Mouse (Mus musculus) kidney, embryonic 15.5 days (tissue): ENCODE results near the gene Tmem253. TPM values are rescaled to one million over a fixed set of nuclear protein-coding genes. Genes with fewer than 3 reads are reported as not detected.

Experiments
- ATAC-seq: fragments of 200-750 bp; cut with Nextera tagmentation; replicated peaks from 2 replicates; pipeline ENCODE4 v1.8.0; 2017; ENCODE audit warnings: moderate TSS enrichment; ENCODE audit not compliant: low FRiP score
- H3K27ac ChIP-seq: fragments of 300-500 bp; sonication (generic); 2 replicates; pipeline ENCODE4 v1.5.1; 2015; ENCODE audit warnings: mild to moderate bottlenecking, inconsistent platforms
- H3K27me3 ChIP-seq: fragments of 300-500 bp; sonication (generic); 2 replicates; pipeline ENCODE4 v1.6.1; 2015; ENCODE audit warnings: inconsistent platforms
- H3K36me3 ChIP-seq: fragments of 300-500 bp; sonication (generic); 2 replicates; pipeline ENCODE4 v1.6.1; 2015; ENCODE audit warnings: inconsistent platforms
- H3K4me1 ChIP-seq: fragments of 300-500 bp; sonication (generic); 2 replicates; pipeline ENCODE4 v1.6.1; 2015; ENCODE audit warnings: inconsistent platforms
- H3K4me2 ChIP-seq: fragments of 300-500 bp; sonication (generic); 2 replicates; pipeline ENCODE4 v1.6.1; 2015; ENCODE audit warnings: moderate library complexity, mild to moderate bottlenecking, inconsistent platforms
- H3K4me3 ChIP-seq: fragments of 300-500 bp; sonication (generic); replicated peaks from 2 replicates; pipeline ENCODE4 v1.5.1; 2015; ENCODE audit warnings: mild to moderate bottlenecking, inconsistent platforms
- H3K9ac ChIP-seq: fragments of 300-500 bp; sonication (generic); 2 replicates; pipeline ENCODE4 v1.6.1; 2015; ENCODE audit warnings: mild to moderate bottlenecking, inconsistent platforms
- H3K9me3 ChIP-seq: fragments of 300-500 bp; sonication (generic); replicated peaks from 2 replicates; pipeline ENCODE4 v1.6.1; 2016; ENCODE audit warnings: inconsistent platforms
- WGBS: fragments of 180-500 bp; shearing (Covaris S2); methylation state at CpG from one replicate; pipeline ENCODE4 v1.1.7; 2015; ENCODE audit warnings: mixed read lengths; 5-methylcytosine and 5-hydroxymethylcytosine counted together
- polyA plus RNA-seq: library from polyadenylated mRNA; unstranded; fragments of >200 nt; fragmentation: Nextera tagmentation; extraction: Ambion mirVana; gene quantifications from 2 replicates; pipeline ENCODE4 v1.2.1, GENCODE M21; 2015

Gene Tmem253
- polyA plus RNA-seq, 1 experiment from 2014 or later: 0.93 TPM

DNA sequence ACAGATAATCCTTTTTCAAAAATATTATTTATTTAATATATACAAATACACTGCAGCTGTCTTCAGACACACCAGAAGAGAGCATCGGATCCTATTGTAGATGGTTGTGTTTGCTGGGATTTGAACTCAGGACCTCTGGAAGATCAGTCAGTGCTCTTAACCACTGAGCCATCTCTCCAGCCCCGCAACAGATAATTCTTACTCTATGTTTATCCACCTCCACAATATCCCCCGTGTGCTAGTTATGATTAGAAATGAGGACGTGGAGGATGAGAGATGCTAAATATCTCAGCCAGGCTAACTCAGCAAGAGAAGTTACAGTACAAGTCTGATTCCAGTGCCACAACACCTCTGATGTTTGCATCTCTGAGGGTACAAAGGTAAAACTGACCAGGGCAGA lies 21.0 kb upstream of the Tmem253 start:
- Histone ChIP-seq H3K27me3 (no peaks in the 10 kb centered on the region), H3K4me2 (no peak overlapping the region), H3K9ac (no peak overlapping the region), H3K4me3 (no peak overlapping the region), H3K9me3 (no peaks in the 10 kb centered on the region), H3K36me3 (peaks cover 97% of the 10 kb centered on the region), H3K4me1 (peaks cover 3% of the 10 kb centered on the region; the same call in 1 of the 2 replicates), H3K27ac (no peak overlapping the region)
- ATAC-seq: no peak
- 89% methylated on average over 4 of the region's 4 CpGs for WGBS

- Histone ChIP-seq H3K27me3 (no peaks in the 10 kb centered on the region), H3K4me1 (no peaks in the 10 kb centered on the region), H3K27ac (no peak overlapping the region), H3K9ac (no peak overlapping the region), H3K4me3 (no peak overlapping the region), H3K36me3 (peaks cover 97% of the 10 kb centered on the region), H3K9me3 (no peaks in the 10 kb centered on the region), H3K4me2 (no peak overlapping the region)
- WGBS: 78% methylated on average over 12 of the region's 12 CpGs
- ATAC-seq: no peak
Observed at GRCm38 (mm10) chr14:51995219-51995871, 20.1 kb upstream of the Tmem253 start.

GRCm38 (mm10) chr14:51996231-51996841 lies 19.1 kb upstream of the Tmem253 start:
- 0 out of 2 replicates have a peak, but pooled peaks have one; percentile 5 for ATAC-seq
- no peak overlapping the region for H3K4me3 ChIP-seq
- peaks cover 95% of the 10 kb centered on the region for H3K36me3 ChIP-seq

GRCm38 (mm10) chr14:51996866-51997265 lies 18.6 kb upstream of the Tmem253 start:
- no peaks in the 10 kb centered on the region for H3K4me1 ChIP-seq
- H3K4me2 ChIP-seq: no peak overlapping the region
- 0 out of 2 replicates have a peak, but pooled peaks have one; percentile 31 for ATAC-seq
- 72% methylated on average over 17 of the region's 17 CpGs for WGBS
- H3K36me3 ChIP-seq: peaks cover 93% of the 10 kb centered on the region
- no peak overlapping the region for H3K9ac ChIP-seq
- H3K27ac ChIP-seq: no peak overlapping the region
- no peaks in the 10 kb centered on the region for H3K9me3 ChIP-seq
- no peaks in the 10 kb centered on the region for H3K27me3 ChIP-seq
- H3K4me3 ChIP-seq: no peak overlapping the region

More at GRCm38 (mm10) chr14:51996231-51996841, 19.1 kb upstream of the Tmem253 start:
- H3K9ac ChIP-seq: no peak overlapping the region
- 86% methylated on average over 13 of the region's 13 CpGs for WGBS
- no peaks in the 10 kb centered on the region for H3K27me3 ChIP-seq
- no peak overlapping the region for H3K4me2 ChIP-seq
- no peaks in the 10 kb centered on the region for H3K9me3 ChIP-seq
- no peak overlapping the region for H3K27ac ChIP-seq
- H3K4me1 ChIP-seq: no peaks in the 10 kb centered on the region

- 88% methylated on average over 14 of the region's 14 CpGs for WGBS
- no peak overlapping the region for H3K27ac ChIP-seq
- peaks cover 93% of the 10 kb centered on the region for H3K36me3 ChIP-seq
Observed at GRCm38 (mm10) chr14:51997483-51997882, 18.0 kb upstream of the Tmem253 start.

DNA sequence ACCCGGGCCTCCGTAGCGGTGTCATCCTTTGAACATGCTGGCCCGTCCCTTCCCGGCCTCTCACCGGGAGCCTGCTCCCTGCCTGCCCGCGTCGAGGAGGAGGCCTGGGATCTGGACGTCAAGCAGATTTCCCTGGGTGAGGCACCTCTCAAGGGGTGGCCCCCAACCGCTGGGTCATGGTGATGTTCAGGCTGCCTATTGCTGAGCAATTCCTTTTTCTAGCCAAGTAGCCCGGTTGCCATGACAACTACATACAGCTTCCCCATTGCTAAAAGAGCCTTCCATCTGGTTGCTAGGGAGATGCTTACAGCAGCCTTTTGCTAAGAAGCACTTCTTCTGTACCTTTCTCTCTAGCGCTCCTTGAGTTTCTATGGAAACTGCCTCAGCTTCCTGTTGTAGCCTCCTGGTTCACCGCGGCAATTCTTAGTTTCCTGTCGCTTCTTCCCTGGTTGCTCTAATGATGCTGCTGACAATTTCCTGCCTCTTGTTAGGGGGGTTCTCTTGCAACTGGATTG lies 11.4 kb upstream of the Tmem253 start:
- Histone ChIP-seq H3K9ac (no peak overlapping the region), H3K27me3 (no peaks in the 10 kb centered on the region), H3K9me3 (no peaks in the 10 kb centered on the region), H3K4me3 (no peak overlapping the region), H3K4me2 (no peak overlapping the region), H3K36me3 (peaks cover 91% of the 10 kb centered on the region), H3K27ac (no peak overlapping the region), H3K4me1 (peaks cover 35% of the 10 kb centered on the region)
- WGBS: 52% methylated on average over 16 of the region's 16 CpGs
- no peak for ATAC-seq

More at GRCm38 (mm10) chr14:51997483-51997882, 18.0 kb upstream of the Tmem253 start:
- Histone ChIP-seq H3K9ac (no peak overlapping the region), H3K4me3 (no peak overlapping the region), H3K4me1 (no peaks in the 10 kb centered on the region), H3K9me3 (no peaks in the 10 kb centered on the region), H3K4me2 (no peak overlapping the region), H3K27me3 (no peaks in the 10 kb centered on the region)
- no peak for ATAC-seq

DNA sequence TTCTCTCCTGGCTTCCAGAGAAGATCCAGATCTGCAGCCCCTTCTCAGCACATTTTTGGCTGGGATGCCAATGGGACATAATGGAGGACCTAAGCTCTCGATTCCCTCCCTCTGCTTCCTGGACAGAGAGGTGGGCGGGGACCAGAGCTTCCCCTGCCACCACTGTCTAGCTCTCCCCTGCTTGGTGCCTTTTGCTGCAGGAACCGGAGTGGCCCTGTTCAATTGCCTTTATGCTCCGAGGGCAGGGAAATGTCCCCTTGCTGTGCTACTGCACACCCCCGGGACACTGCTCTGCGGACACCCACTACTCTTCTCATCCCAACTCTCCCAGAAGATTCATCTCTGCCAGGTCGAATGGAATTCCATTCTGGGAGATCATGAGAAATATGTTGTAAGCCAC lies 10.3 kb upstream of the Tmem253 start:
- Histone ChIP-seq H3K27me3 (no peaks in the 10 kb centered on the region), H3K36me3 (peaks cover 87% of the 10 kb centered on the region), H3K4me1 (peaks cover 46% of the 10 kb centered on the region), H3K4me2 (no peak overlapping the region), H3K9ac (no peak overlapping the region), H3K9me3 (no peaks in the 10 kb centered on the region), H3K4me3 (no peak overlapping the region), H3K27ac (no peak overlapping the region)
- ATAC-seq: no peak
- WGBS: 67% methylated on average over 7 of the region's 7 CpGs

DNA sequence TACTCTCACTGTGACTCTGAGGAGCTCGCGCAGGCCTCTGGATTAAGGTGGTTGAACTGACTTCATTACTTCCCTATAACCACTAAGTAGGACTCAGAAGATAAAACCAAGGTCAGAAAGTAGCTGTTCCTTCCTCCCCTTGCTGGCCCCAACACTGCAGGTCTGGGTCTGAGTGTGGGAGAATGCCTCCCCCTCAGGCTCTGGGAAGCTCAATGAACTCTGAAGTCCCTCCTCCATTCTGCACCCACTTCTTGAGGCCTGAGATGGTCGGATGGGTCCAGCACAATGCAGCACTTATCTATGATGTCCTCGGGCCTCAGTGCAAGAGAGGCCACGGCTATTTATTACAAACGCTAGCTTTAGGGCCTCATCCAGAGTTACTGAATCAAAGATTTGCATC lies 9.8 kb upstream of the Tmem253 start:
- Histone ChIP-seq H3K27me3 (no peaks in the 10 kb centered on the region), H3K4me1 (peaks cover 51% of the 10 kb centered on the region), H3K4me2 (no peak overlapping the region), H3K36me3 (peaks cover 82% of the 10 kb centered on the region), H3K9ac (no peak overlapping the region), H3K9me3 (no peaks in the 10 kb centered on the region), H3K4me3 (no peak overlapping the region), H3K27ac (0 out of 2 replicates have a peak overlapping the region, but pooled peaks have one; percentile 9)
- 71% methylated on average over 6 of the region's 6 CpGs for WGBS
- ATAC-seq: no peak

GRCm38 (mm10) chr14:52006241-52006640 lies 9.2 kb upstream of the Tmem253 start:
- H3K9me3 ChIP-seq: no peaks in the 10 kb centered on the region
- WGBS: 77% methylated on average over 8 of the region's 8 CpGs
- H3K4me1 ChIP-seq: peaks cover 57% of the 10 kb centered on the region
- H3K36me3 ChIP-seq: peaks cover 77% of the 10 kb centered on the region
- ATAC-seq: no peak
- no peak overlapping the region for H3K4me3 ChIP-seq
- no peak overlapping the region for H3K9ac ChIP-seq
- no peak overlapping the region for H3K4me2 ChIP-seq
- no peak overlapping the region for H3K27ac ChIP-seq
- H3K27me3 ChIP-seq: no peaks in the 10 kb centered on the region

- Histone ChIP-seq H3K4me1 (peaks cover 63% of the 10 kb centered on the region), H3K27me3 (no peaks in the 10 kb centered on the region), H3K9ac (no peak overlapping the region), H3K4me2 (no peak overlapping the region), H3K4me3 (no peak overlapping the region), H3K27ac (no peak overlapping the region), H3K9me3 (no peaks in the 10 kb centered on the region), H3K36me3 (peaks cover 74% of the 10 kb centered on the region)
- ATAC-seq: no peak
- WGBS: 93% methylated on average over 23 of the region's 23 CpGs
Observed at GRCm38 (mm10) chr14:52006771-52007170, 8.7 kb upstream of the Tmem253 start.

GRCm38 (mm10) chr14:52008321-52009203 lies 6.9 kb upstream of the Tmem253 start:
- peak overlapping the region; percentile 62 for H3K27ac ChIP-seq
- no peaks in the 10 kb centered on the region for H3K27me3 ChIP-seq
- peak overlapping the region; percentile 41 for H3K4me2 ChIP-seq
- H3K4me1 ChIP-seq: peaks cover 81% of the 10 kb centered on the region
- 49% methylated on average over 38 of the region's 38 CpGs for WGBS
- H3K4me3 ChIP-seq: 0 out of 2 replicates have a peak overlapping the region, but pooled peaks have one; percentile 3
- peaks cover 56% of the 10 kb centered on the region for H3K36me3 ChIP-seq
- H3K9ac ChIP-seq: no peak overlapping the region
- peak; percentile 38 for ATAC-seq
- H3K9me3 ChIP-seq: no peaks in the 10 kb centered on the region
